Mouse (Mus musculus): Measurements from ENCODE around the gene Mrtfb. TPM values are rescaled to one million over a fixed set of nuclear protein-coding genes. Genes with fewer than 3 reads are reported as not detected.

Gene Mrtfb
- polyA plus RNA-seq (2015; fragmentation: Nextera tagmentation; extraction: Ambion mirVana), result 20.3 and 20.9 TPM in 2 replicates

DNA sequence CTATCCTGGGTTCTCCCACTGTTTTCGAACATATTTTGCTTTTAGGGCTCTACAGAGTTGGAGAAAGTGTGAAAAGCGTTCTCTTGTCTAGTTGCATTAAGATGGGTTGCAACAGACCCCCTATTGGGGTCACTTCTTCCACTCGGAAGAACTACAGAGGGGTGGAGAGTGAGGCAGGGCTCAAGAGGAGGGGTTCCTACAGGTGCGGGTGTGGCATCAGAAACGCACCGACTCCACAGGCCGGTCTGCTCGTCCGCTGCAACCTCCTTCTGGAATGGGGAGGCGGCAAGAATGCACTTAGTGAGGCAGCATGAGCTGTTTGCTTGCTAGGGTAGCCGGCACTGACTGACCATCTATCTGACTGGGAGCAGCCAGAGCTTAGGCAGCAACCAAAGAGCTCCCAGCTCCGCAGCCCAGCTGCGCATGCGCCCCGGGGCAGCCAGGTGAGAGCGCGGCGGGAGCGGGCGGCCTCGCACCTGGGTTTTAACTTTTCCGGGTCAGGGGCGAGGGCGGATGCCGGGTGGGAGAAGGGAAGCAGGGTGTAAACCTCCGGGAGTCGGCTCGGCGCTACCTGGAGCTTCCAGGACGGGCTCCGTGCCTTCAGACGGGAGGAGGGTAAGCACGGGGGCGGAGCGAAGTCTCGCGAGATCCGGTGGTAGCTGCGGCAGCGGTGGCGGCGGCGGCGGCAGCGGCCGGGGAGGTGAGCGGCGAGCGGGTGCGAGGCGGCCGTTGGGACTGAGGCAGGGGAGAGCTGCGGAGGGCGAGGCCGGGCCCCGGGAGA lies at the start of gene Mrtfb:
Gene Mrtfb, plus strand, starts transcription at position 627 of the 781 bp plus-strand sequence.
- under 1% methylated on average over 46 of the region's 56 CpGs for WGBS
- ATAC-seq, result peak; percentile 94
- H3K4me1 ChIP-seq (replicated peaks), result peaks cover 13% of the 10 kb centered on the region
- H3K36me3 ChIP-seq, result no peaks in the 10 kb centered on the region
- H3K9me3 ChIP-seq, result no peaks in the 10 kb centered on the region
- H3K27me3 ChIP-seq (replicated peaks), result no peaks in the 10 kb centered on the region
- H3K27ac ChIP-seq, result peak within 1 kb of the TSS; percentile 88
- peak within 1 kb of the TSS; percentile 84 for H3K4me3 ChIP-seq (replicated peaks)
- H3K4me2 ChIP-seq (replicated peaks), result peak within 1 kb of the TSS; percentile 81
- H3K9ac ChIP-seq, result peak within 1 kb of the TSS; percentile 90

DNA sequence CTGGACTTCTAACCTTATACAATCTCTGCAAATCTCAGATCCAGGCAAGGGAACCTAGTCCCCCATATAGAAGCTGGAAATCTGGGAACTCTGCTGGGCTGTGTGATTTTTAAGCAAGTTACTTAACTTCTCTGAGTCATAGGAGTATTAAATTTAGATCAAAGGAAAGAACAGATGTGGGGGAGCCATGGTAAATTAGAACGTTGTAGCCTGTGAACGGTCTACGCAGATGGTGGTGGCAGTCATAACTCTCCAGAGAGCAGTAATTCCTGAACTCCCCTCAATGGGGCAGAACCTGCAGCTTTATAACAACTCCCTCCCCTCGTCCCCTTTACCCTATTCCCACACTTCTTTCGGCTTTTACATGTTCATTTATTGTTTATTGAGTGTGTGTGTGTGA lies 48.6 kb upstream of the Mrtfb start:
- H3K4me3 ChIP-seq (replicated peaks), result no peak overlapping the region
- H3K27ac ChIP-seq, result no peak overlapping the region
- H3K9ac ChIP-seq, result no peak overlapping the region
- no peaks in the 10 kb centered on the region for H3K27me3 ChIP-seq (replicated peaks)
- WGBS, result 61% methylated on average over 5 of the region's 5 CpGs
- H3K4me1 ChIP-seq (replicated peaks), result peaks cover 8% of the 10 kb centered on the region
- no peak for ATAC-seq
- no peaks in the 10 kb centered on the region for H3K9me3 ChIP-seq
- no peak overlapping the region for H3K4me2 ChIP-seq (replicated peaks)
- no peaks in the 10 kb centered on the region for H3K36me3 ChIP-seq

DNA sequence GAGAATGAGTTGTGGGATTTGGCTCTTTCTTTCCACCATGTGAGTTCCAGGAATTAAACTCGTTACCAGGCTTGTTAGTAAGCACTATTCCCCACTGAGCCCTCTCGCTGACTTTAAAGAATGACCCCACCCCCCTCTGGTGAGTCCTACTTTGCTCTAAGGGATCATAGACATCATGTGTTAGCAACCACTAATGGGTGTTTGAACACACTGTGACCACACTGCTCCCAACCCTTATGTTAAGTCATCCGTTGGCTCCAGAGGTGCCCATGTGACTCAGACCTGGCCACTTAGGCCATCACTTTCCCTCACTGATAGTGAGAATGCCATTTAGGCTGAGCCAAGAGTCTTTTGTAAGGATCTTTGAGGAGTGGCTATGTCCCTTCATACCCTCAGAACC lies 48.2 kb upstream of the Mrtfb start:
- 58% methylated on average over 3 of the region's 3 CpGs for WGBS
- no peak overlapping the region for H3K27ac ChIP-seq
- no peaks in the 10 kb centered on the region for H3K27me3 ChIP-seq (replicated peaks)
- no peak overlapping the region for H3K4me2 ChIP-seq (replicated peaks)
- H3K4me3 ChIP-seq (replicated peaks), result no peak overlapping the region
- no peak for ATAC-seq
- H3K4me1 ChIP-seq (replicated peaks), result peaks cover 8% of the 10 kb centered on the region
- H3K9me3 ChIP-seq, result no peaks in the 10 kb centered on the region
- no peak overlapping the region for H3K9ac ChIP-seq
- no peaks in the 10 kb centered on the region for H3K36me3 ChIP-seq

DNA sequence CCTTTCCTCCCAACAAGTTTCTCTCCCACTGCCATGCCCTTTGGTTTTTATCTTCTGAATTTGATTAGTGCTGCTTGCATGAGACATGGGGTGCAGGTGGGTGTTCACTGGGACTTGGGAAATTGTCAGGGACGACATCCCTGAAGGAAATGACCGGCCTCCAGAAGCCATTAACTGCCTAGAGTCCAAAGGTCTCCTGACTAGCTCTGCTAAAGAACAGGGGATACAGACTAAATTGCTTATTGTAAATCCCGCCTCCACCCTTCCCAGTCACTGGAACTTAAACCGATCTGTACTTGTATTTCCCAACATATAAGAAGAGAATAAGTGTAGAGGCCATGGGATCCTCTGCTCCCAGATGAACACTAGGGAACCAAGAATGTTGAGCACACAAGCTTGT lies 43.5 kb upstream of the Mrtfb start:
- H3K36me3 ChIP-seq, result no peaks in the 10 kb centered on the region
- no peak overlapping the region for H3K4me2 ChIP-seq (replicated peaks)
- no peak overlapping the region for H3K9ac ChIP-seq
- peak; percentile 91 for ATAC-seq
- peak overlapping the region; percentile 51 for H3K27ac ChIP-seq
- 49% methylated on average over 4 of the region's 4 CpGs for WGBS
- no peak overlapping the region for H3K4me3 ChIP-seq (replicated peaks)
- H3K9me3 ChIP-seq, result no peaks in the 10 kb centered on the region
- no peaks in the 10 kb centered on the region for H3K27me3 ChIP-seq (replicated peaks)
- no peaks in the 10 kb centered on the region; the same call in 1 of the 2 replicates for H3K4me1 ChIP-seq (replicated peaks)

DNA sequence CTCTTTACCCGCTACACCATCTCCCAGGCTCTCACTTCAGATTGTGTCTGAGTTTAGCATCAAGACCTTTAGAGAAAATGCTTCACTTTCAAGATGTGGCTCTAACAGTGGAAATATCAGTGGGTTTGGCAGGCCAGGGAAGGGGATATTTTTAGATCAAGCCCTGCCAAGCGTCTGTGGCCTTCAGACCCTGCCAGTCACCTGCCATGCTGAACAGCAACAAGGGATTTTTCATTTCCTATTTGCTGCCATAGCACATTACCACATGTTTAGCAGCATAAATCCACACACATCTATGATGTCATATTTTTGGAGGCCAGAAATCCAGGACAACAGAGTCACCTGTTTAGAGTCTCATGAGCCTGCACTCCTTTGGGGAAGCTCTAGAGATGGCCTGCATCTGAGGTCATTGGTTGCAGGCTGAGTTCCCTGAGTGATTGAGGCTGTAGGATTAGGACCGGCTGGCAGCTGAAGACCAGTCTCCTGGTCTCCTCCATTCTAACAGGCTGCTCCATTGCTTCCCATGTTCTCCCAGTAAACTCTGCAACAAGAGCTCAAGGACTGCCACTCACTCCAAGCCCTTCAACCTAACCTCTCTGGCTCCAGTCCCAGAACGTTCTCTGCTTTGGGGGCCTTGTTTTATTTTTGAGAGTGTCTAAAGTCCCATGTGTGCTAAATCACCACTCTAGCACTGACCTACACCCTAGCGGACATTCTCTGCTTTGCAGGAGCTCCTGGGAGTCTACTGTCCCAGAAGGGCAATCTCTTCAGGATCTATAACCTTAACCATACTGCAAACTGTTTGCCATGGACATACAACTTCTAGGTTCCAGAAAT lies 39.9 kb upstream of the Mrtfb start:
- H3K36me3 ChIP-seq, result no peaks in the 10 kb centered on the region
- H3K27me3 ChIP-seq (replicated peaks), result no peaks in the 10 kb centered on the region
- no peak overlapping the region for H3K4me3 ChIP-seq (replicated peaks)
- H3K4me1 ChIP-seq (replicated peaks), result peaks cover 4% of the 10 kb centered on the region; the same call in 1 of the 2 replicates
- WGBS, result 64% methylated on average over 5 of the region's 5 CpGs
- no peak overlapping the region for H3K27ac ChIP-seq
- H3K9me3 ChIP-seq, result no peaks in the 10 kb centered on the region
- peak; percentile 31 for ATAC-seq
- H3K9ac ChIP-seq, result no peak overlapping the region
- no peak overlapping the region for H3K4me2 ChIP-seq (replicated peaks)

DNA sequence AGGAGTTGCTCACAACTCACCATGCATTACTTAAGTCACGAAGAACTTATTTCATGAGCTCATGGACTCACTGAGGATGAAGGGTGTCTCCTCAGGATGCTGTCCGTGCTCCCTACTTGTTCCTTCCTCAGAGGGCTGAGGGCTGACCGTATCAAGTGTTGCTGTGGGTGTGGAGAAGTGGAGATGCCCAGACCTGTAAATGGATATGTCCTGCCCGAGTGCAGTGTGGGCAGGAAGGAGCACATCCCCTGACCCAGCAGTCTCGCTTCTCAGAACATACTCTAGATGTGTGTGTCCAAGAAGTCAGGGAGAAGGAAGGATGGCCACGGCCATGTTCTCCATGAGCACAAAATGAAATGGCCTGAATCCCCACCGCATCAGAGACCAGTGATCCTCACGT lies 38.3 kb upstream of the Mrtfb start:
- Histone ChIP-seq H3K9ac (no peak overlapping the region), H3K36me3 (no peaks in the 10 kb centered on the region), H3K27ac (no peak overlapping the region), H3K4me2 (replicated peaks) (no peak overlapping the region), H3K27me3 (replicated peaks) (no peaks in the 10 kb centered on the region), H3K4me1 (replicated peaks) (peaks cover 4% of the 10 kb centered on the region; the same call in 1 of the 2 replicates), H3K4me3 (replicated peaks) (no peak overlapping the region), H3K9me3 (no peaks in the 10 kb centered on the region)
- WGBS, result 79% methylated on average over 8 of the region's 8 CpGs
- ATAC-seq, result no peak

DNA sequence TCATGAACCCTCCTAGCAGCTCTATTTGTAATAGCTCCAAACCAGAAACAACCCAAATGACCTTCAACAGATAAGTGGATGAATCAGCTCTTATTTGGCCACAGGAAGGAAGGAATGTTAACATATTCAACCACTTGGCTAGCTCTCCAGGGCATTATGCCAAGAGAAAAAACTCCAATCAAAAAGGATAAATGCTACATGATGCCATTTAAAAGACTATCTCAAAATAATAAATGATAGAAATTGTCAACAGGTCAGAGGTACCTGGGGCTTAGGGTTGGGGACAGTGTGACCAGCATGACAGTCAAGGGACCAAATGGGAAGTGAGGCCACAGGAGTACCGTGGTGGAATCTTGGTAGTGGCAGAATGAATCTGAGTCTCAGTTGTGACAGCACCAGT lies 34.8 kb upstream of the Mrtfb start:
- no peak for ATAC-seq

DNA sequence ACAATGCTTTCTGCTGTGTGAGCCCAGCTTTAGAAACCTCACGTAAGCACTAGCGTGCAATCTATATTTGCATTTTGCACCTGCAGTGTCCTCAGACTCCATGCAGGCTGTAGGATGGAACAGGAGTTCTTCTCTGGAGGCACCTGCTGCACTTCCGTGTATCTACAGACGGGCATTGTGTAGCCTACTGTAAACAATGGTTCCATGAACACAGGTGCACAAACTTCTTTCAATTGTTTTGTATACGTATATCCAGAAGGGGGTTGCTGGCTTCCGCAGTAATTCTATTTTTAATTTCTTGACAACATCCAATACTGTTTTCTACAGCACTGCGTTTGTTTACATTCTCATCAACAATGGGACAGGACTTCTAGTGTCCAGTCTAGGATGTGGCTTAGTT lies 24.2 kb upstream of the Mrtfb start:
- H3K4me3 ChIP-seq (replicated peaks), result no peak overlapping the region
- no peaks in the 10 kb centered on the region for H3K9me3 ChIP-seq
- no peak overlapping the region for H3K4me2 ChIP-seq (replicated peaks)
- 0 out of 2 replicates have a peak overlapping the region, but pooled peaks have one; percentile 29 for H3K27ac ChIP-seq
- H3K4me1 ChIP-seq (replicated peaks), result peaks cover 13% of the 10 kb centered on the region; the same call in 1 of the 2 replicates
- no peak overlapping the region for H3K9ac ChIP-seq
- no peaks in the 10 kb centered on the region for H3K27me3 ChIP-seq (replicated peaks)
- no peak for ATAC-seq
- 70% methylated on average over 7 of the region's 7 CpGs for WGBS
- no peaks in the 10 kb centered on the region for H3K36me3 ChIP-seq

More for the DNA sequence above, 34.8 kb upstream of the Mrtfb start:
- H3K9me3 ChIP-seq, result no peaks in the 10 kb centered on the region
- no peak overlapping the region for H3K27ac ChIP-seq
- no peak overlapping the region for H3K9ac ChIP-seq
- no peak overlapping the region for H3K4me3 ChIP-seq (replicated peaks)
- H3K36me3 ChIP-seq, result no peaks in the 10 kb centered on the region
- 76% methylated on average over 1 of the region's 1 CpGs for WGBS
- H3K4me2 ChIP-seq (replicated peaks), result no peak overlapping the region
- H3K4me1 ChIP-seq (replicated peaks), result peaks cover 4% of the 10 kb centered on the region; the same call in 1 of the 2 replicates
- H3K27me3 ChIP-seq (replicated peaks), result no peaks in the 10 kb centered on the region

DNA sequence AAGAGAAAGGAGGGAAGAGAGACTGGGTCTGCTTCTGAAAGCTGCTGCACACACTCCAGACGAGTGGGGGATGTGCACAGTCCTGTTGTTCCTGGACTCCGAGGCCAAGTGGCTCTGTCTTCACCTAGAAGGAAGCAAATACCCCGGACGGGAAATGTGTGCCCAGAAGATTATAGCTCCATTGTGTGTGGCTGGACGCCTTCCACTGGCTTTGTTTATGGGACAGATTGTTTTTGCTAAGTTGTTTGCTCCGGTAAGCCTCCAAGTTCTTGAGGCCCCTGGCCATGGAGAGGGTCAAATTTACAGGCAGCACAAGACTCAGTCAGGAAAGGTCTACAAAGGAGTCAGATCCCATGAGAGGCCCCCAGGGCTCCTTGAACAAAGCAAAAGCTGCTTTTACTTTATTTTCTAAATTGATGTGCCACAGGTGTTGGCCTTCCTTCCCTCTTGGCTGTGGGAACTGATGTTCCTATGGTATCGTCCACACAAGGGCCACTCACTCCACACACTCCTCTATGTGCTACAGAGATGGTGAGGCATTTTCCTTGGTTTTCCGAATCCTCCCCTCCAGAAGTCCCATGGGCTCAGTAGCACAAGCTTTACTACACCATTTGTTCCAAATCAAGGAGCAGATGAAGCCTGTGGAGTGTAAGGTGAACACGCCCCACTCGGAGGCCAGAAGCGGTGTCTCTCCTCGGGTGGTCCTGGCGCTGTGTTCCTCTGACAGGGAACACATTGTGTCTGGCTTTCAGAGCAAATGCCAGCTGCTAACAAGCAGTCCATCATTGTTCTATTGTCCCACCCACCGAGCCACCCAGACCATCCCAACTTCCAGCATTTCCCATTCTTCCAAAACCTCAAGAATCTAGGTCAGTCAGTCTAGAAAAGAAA lies 23.1 kb upstream of the Mrtfb start:
- ATAC-seq, result peak; percentile 75

DNA sequence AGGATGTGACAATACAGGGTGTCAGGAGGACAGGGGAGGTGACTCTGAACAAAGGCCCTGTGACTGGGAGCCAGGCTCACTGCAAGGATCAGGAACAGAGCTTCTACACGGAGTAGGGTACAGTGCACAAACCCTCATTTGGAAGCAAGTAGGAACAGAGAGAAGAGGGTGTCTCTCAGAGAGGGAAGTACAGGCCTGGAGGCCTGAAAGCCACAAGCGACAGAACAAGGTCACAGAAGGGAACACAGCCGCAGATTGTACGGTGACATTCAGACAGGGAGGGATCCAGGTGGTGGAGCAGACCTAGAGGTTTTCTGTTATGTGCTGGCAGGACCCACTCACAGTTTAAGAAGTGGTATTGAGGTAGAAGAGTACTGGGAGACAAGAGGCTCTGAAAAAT lies 17.2 kb upstream of the Mrtfb start:
- no peak overlapping the region for H3K4me3 ChIP-seq (replicated peaks)
- no peak overlapping the region for H3K9ac ChIP-seq
- no peaks in the 10 kb centered on the region for H3K36me3 ChIP-seq
- 76% methylated on average over 4 of the region's 4 CpGs for WGBS
- no peaks in the 10 kb centered on the region for H3K4me1 ChIP-seq (replicated peaks)
- H3K27me3 ChIP-seq (replicated peaks), result no peaks in the 10 kb centered on the region
- H3K9me3 ChIP-seq, result no peaks in the 10 kb centered on the region
- no peak for ATAC-seq
- no peak overlapping the region for H3K4me2 ChIP-seq (replicated peaks)
- H3K27ac ChIP-seq, result no peak overlapping the region

More for the DNA sequence above, 23.1 kb upstream of the Mrtfb start:
- Histone ChIP-seq H3K4me2 (replicated peaks) (no peak overlapping the region), H3K4me1 (replicated peaks) (peaks cover 13% of the 10 kb centered on the region; the same call in 1 of the 2 replicates), H3K27me3 (replicated peaks) (no peaks in the 10 kb centered on the region), H3K36me3 (no peaks in the 10 kb centered on the region), H3K9ac (no peak overlapping the region), H3K9me3 (no peaks in the 10 kb centered on the region), H3K4me3 (replicated peaks) (no peak overlapping the region), H3K27ac (peak overlapping the region; percentile 29; the same call in 1 of the 2 replicates)
- 34% methylated on average over 14 of the region's 14 CpGs for WGBS

DNA sequence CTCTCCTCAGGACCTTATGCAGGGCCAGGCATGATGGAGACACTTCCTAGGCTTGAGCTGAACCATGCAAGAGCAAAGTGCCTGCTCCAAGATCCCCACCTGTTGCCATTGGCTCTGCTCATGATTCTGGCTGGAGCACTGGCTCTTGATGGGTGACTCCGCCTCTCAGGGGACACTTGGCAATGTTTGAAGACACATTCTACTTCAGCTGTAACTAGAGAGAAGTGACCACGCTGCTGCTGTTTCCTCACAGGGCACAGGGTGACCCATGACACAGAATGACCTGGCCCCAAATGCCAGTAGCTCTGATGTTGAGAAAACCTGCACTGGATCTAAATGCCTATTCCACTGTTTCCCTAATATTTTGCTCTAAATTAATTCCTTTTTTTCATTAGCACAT lies 16.7 kb upstream of the Mrtfb start:
- no peak overlapping the region for H3K9ac ChIP-seq
- no peaks in the 10 kb centered on the region for H3K9me3 ChIP-seq
- H3K4me1 ChIP-seq (replicated peaks), result no peaks in the 10 kb centered on the region
- no peak overlapping the region for H3K27ac ChIP-seq
- no peak overlapping the region for H3K4me2 ChIP-seq (replicated peaks)
- ATAC-seq, result no peak
- WGBS, result 78% methylated on average over 2 of the region's 2 CpGs
- no peaks in the 10 kb centered on the region for H3K27me3 ChIP-seq (replicated peaks)
- no peak overlapping the region for H3K4me3 ChIP-seq (replicated peaks)
- no peaks in the 10 kb centered on the region for H3K36me3 ChIP-seq

DNA sequence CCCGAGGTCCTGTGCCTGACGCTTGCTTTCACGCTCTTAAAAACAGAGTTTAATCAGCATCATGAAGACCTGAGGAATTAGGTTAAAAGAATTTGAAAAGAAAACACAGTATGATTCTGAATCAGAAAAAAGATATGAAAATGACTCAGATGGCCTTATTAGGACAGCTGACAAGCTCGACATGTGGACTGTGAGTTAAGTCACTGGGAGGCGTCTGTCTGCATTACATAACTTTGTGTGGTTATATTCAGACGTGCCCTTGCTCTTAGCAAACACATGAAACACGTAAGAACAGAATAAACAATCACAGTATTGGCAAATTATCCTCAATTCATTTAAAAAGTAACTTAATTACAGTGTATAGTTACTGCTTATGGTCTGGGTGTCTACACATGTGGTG lies 16.0 kb upstream of the Mrtfb start:
- no peak overlapping the region for H3K4me2 ChIP-seq (replicated peaks)
- no peak overlapping the region for H3K27ac ChIP-seq
- H3K4me1 ChIP-seq (replicated peaks), result no peaks in the 10 kb centered on the region
- H3K4me3 ChIP-seq (replicated peaks), result no peak overlapping the region
- H3K9me3 ChIP-seq, result no peaks in the 10 kb centered on the region
- peak; percentile 66 for ATAC-seq
- 48% methylated on average over 7 of the region's 7 CpGs for WGBS
- H3K27me3 ChIP-seq (replicated peaks), result no peaks in the 10 kb centered on the region
- H3K9ac ChIP-seq, result no peak overlapping the region
- H3K36me3 ChIP-seq, result no peaks in the 10 kb centered on the region
